Mouse (Mus musculus) erythroblast, embryonic 14.5 days (primary cell): ENCODE measurements around the gene Csnk1g2.

ENCODE experiments used
- GATA1 ChIP-seq: IDR thresholded peaks from 2 replicates; pipeline ENCODE4 v1.6.1; 2012; ENCODE audit warnings: low read length, inconsistent platforms, mixed read lengths
- TAL1 ChIP-seq: IDR thresholded peaks from 3 replicates; pipeline ENCODE4 v1.6.1; 2012; ENCODE audit warnings: low read length, inconsistent platforms, mixed read lengths

DNA sequence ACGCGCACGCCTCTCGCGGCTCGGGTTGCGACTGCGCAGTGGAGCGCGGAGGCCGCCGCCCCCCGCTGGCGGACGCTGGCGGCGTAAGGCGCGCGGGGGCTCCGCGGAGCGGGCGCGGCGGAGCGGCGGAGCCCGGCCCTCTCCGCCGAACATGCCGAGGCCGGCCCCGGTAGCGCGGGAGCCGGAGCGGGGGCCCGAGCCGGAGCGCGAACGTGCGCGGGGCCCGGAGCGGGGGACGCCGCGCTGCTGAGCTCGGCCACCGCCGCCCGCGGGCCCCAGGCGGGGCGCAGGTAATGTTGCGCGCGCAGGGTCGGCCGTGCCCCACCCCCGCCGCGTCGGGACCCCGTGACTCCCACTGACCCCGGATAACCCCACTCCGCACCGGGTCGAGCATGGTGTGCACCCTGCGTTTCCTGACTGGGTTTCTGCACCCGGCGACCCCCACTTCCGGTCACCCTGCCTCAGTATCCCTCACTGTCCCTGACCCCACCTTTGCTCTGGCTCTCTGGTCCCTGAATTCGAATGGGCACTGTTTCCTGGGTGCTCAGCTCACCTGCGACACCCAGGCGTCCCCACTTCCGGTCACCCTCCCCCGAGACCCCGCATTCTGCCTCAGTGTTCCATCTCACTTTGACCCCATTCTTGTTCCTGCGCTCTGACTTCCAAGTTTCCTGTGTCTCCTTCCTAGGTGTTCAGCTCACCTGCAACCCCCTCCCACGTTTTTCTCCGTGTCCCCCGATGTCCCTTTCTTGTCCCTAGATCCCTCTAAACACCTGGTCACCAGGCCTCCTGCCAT is at the start of gene Csnk1g2:
- TF ChIP-seq TAL1 = no peak
- no peak for TF ChIP-seq GATA1
